Mouse (Mus musculus) heart, postnatal 0 days (tissue): ENCODE measurements at regions not wholly inside any gene's neighbourhood (a gene's known extent, or its start where the extent isn't known, plus 50 kb on each side); places are given as distances from the start of the nearest gene placed in this dataset.

ENCODE experiments used
- CTCF ChIP-seq: IDR thresholded peaks from 2 replicates; pipeline ENCODE4 v1.5.1; 2016; ENCODE audit warnings: antibody characterized with exemption, control low read depth, low read depth
- EP300 ChIP-seq: IDR thresholded peaks from 2 replicates; pipeline ENCODE4 v1.6.1; 2016; ENCODE audit warnings: antibody characterized with exemption, low read depth

GRCm38 (mm10) chr16:47059293-47059963 lies 561.1 kb upstream of the Nectin3 start:
- no peak for TF ChIP-seq CTCF
- no peak for TF ChIP-seq EP300
